Mouse (Mus musculus) limb, embryonic 12.5 days (tissue): Measurements from ENCODE around the gene Fgf2. TPM values are rescaled to one million over a fixed set of nuclear protein-coding genes. Genes with fewer than 3 reads are reported as not detected.

Experiments
- polyA plus RNA-seq: library from polyadenylated mRNA; unstranded; fragments of >200 nt; fragmentation: Nextera tagmentation; extraction: Ambion mirVana; gene quantifications from 2 replicates; pipeline ENCODE4 v1.2.1, GENCODE M21; 2016

Fgf2 gene
- polyA plus RNA-seq, 1 experiment from 2014 or later = 1.9 TPM

Other genes with a start within 250 kb of the Fgf2 start
- gene Il2, start 222.4 kb upstream of the Fgf2 start, polyA plus RNA-seq = 0.59 and 0.97 TPM in 2 replicates
- gene Il21, start 115.7 kb upstream of the Fgf2 start, polyA plus RNA-seq = not detected in 2 replicates
- gene Bbs12, start 35.8 kb upstream of the Fgf2 start, polyA plus RNA-seq = 9.8 and 10.1 TPM in 2 replicates
- gene Cetn4, start 35.6 kb upstream of the Fgf2 start, polyA plus RNA-seq = 3.5 and 3.7 TPM in 2 replicates
- 47.8 and 47.9 TPM in 2 replicates for gene Spata5, start 71.5 kb downstream of the Fgf2 start, polyA plus RNA-seq
- gene Nudt6, start 71.9 kb downstream of the Fgf2 start, polyA plus RNA-seq = 3.8 and 4.0 TPM in 2 replicates